Mouse (Mus musculus) embryonic fibroblast, embryonic 13.5 days (primary cell): ENCODE results near the gene Kmt2e.

Experiments used
- CTCF ChIP-seq: IDR thresholded peaks from 2 replicates; pipeline ENCODE4 v1.5.1; 2011; ENCODE audit warnings: mild to moderate bottlenecking, control low read depth, low read length, moderate library complexity, borderline replicate concordance; ENCODE audit not compliant: insufficient read depth
- POLR2A ChIP-seq: IDR thresholded peaks from 2 replicates; pipeline ENCODE4 v1.6.1; 2011; ENCODE audit warnings: low read depth, mild to moderate bottlenecking, control low read depth, low read length, moderate library complexity

DNA sequence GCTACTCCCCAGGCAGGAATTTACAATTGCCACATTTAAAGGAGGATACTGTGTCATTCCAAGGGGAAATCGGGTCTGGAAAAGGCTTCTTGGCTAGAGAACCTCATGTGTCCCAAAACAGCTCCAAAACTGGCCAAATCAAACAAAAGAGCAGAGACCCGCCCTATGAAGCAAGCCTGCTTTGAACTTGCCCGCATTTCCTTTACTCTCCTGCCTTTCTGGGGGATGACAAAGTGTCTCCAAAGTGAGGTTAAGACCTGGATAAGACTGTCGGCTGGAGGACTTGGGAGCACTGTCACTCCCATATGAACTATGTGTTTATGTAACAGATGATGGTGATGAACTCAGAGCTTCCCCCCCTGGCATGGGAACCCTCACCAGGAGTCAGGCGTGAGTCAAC lies 26.1 kb upstream of the Kmt2e start:
- TF ChIP-seq CTCF (no peak), POLR2A (no peak)
